Mouse (Mus musculus) lung, embryonic 15.5 days (tissue): ENCODE results near the gene Dusp7. TPM values are rescaled to one million over a fixed set of nuclear protein-coding genes. Genes with fewer than 3 reads are reported as not detected.

ENCODE experiments used
- ATAC-seq: fragments of 200-750 bp; cut with Nextera tagmentation; 2 replicates; pipeline ENCODE4 v1.8.0; 2017; ENCODE audit warnings: moderate number of reproducible peaks, borderline replicate concordance; ENCODE audit not compliant: low FRiP score, low TSS enrichment; ENCODE audit errors: extremely low read depth
- H3K27ac ChIP-seq: fragments of 300-500 bp; sonication (generic); 2 replicates; pipeline ENCODE4 v1.5.1; 2015; ENCODE audit warnings: moderate library complexity, mild to moderate bottlenecking, inconsistent platforms
- H3K27me3 ChIP-seq: fragments of 300-500 bp; sonication (generic); 2 replicates; pipeline ENCODE4 v1.6.1; 2015; ENCODE audit warnings: inconsistent platforms
- H3K36me3 ChIP-seq: fragments of 300-500 bp; sonication (generic); 2 replicates; pipeline ENCODE4 v1.6.1; 2015; ENCODE audit warnings: inconsistent platforms
- H3K4me1 ChIP-seq: fragments of 300-500 bp; sonication (generic); 2 replicates; pipeline ENCODE4 v1.6.1; 2015; ENCODE audit warnings: inconsistent platforms
- H3K4me2 ChIP-seq: fragments of 300-500 bp; sonication (generic); 2 replicates; pipeline ENCODE4 v1.6.1; 2015; ENCODE audit warnings: inconsistent platforms, mild to moderate bottlenecking, moderate library complexity
- H3K4me3 ChIP-seq: fragments of 300-500 bp; sonication (generic); 2 replicates; pipeline ENCODE4 v1.5.1; 2015; ENCODE audit warnings: mild to moderate bottlenecking, inconsistent platforms
- H3K9ac ChIP-seq: fragments of 300-500 bp; sonication (generic); 2 replicates; pipeline ENCODE4 v1.6.1; 2015; ENCODE audit warnings: inconsistent platforms
- H3K9me3 ChIP-seq: fragments of 300-500 bp; sonication (generic); 2 replicates; pipeline ENCODE4 v1.6.1; 2016; ENCODE audit warnings: inconsistent platforms
- WGBS: fragments of 180-500 bp; shearing (Covaris S2); methylation state at CpG from one replicate; pipeline ENCODE4 v1.1.7; 2015; 5-methylcytosine and 5-hydroxymethylcytosine counted together
- polyA plus RNA-seq: library from polyadenylated mRNA; unstranded; fragments of >200 nt; fragmentation: Nextera tagmentation; extraction: Ambion mirVana; gene quantifications from 2 replicates; pipeline ENCODE4 v1.2.1, GENCODE M21; 2015

Dusp7 gene
- polyA plus RNA-seq, 1 experiment from 2014 or later, result 16.5 TPM

- H3K4me2 ChIP-seq, result no peak overlapping the region
- no peaks in the 10 kb centered on the region for H3K36me3 ChIP-seq
- H3K4me3 ChIP-seq, result no peak overlapping the region
- no peak overlapping the region for H3K27ac ChIP-seq
- H3K9ac ChIP-seq, result no peak overlapping the region
- H3K4me1 ChIP-seq, result peaks cover 13% of the 10 kb centered on the region; the same call in 1 of the 2 replicates
- no peaks in the 10 kb centered on the region for H3K9me3 ChIP-seq
- no peaks in the 10 kb centered on the region for H3K27me3 ChIP-seq
- 47% methylated on average over 11 of the region's 11 CpGs for WGBS
- ATAC-seq, result 0 out of 2 replicates have a peak, but pooled peaks have one; percentile 15
Measured at GRCm38 (mm10) chr9:106394649-106395602, 26.5 kb downstream of the Dusp7 start.

GRCm38 (mm10) chr9:106397733-106398132 lies 29.3 kb downstream of the Dusp7 start:
- H3K9ac ChIP-seq, result no peak overlapping the region
- no peak for ATAC-seq
- H3K4me1 ChIP-seq, result peaks cover 11% of the 10 kb centered on the region; the same call in 1 of the 2 replicates
- no peaks in the 10 kb centered on the region for H3K9me3 ChIP-seq
- no peaks in the 10 kb centered on the region for H3K36me3 ChIP-seq
- H3K27me3 ChIP-seq, result no peaks in the 10 kb centered on the region
- no peak overlapping the region for H3K27ac ChIP-seq
- 52% methylated on average over 4 of the region's 4 CpGs for WGBS
- no peak overlapping the region for H3K4me2 ChIP-seq
- no peak overlapping the region for H3K4me3 ChIP-seq

GRCm38 (mm10) chr9:106398667-106399311 lies 30.4 kb downstream of the Dusp7 start:
- H3K27ac ChIP-seq, result no peak overlapping the region
- H3K27me3 ChIP-seq, result no peaks in the 10 kb centered on the region
- no peak overlapping the region for H3K4me2 ChIP-seq
- H3K36me3 ChIP-seq, result no peaks in the 10 kb centered on the region
- 53% methylated on average over 9 of the region's 9 CpGs for WGBS
- no peaks in the 10 kb centered on the region for H3K9me3 ChIP-seq
- no peak overlapping the region for H3K9ac ChIP-seq
- no peak for ATAC-seq
- H3K4me3 ChIP-seq, result no peak overlapping the region
- H3K4me1 ChIP-seq, result peaks cover 9% of the 10 kb centered on the region; the same call in 1 of the 2 replicates

- Histone ChIP-seq H3K27me3 (no peaks in the 10 kb centered on the region), H3K4me1 (peaks cover 5% of the 10 kb centered on the region; the same call in 1 of the 2 replicates), H3K4me3 (no peak overlapping the region), H3K9ac (no peak overlapping the region), H3K9me3 (no peaks in the 10 kb centered on the region), H3K4me2 (no peak overlapping the region), H3K27ac (no peak overlapping the region), H3K36me3 (no peaks in the 10 kb centered on the region)
- 82% methylated on average over 3 of the region's 3 CpGs for WGBS
- no peak for ATAC-seq
Measured at GRCm38 (mm10) chr9:106399808-106400207, 31.4 kb downstream of the Dusp7 start.

GRCm38 (mm10) chr9:106402149-106402548 lies 33.7 kb downstream of the Dusp7 start:
- ATAC-seq, result no peak
- H3K9ac ChIP-seq, result no peak overlapping the region
- H3K4me3 ChIP-seq, result no peak overlapping the region
- no peak overlapping the region for H3K27ac ChIP-seq
- peaks cover 26% of the 10 kb centered on the region for H3K4me1 ChIP-seq
- no peak overlapping the region for H3K4me2 ChIP-seq
- 75% methylated on average over 5 of the region's 5 CpGs for WGBS
- no peaks in the 10 kb centered on the region for H3K27me3 ChIP-seq
- no peaks in the 10 kb centered on the region for H3K36me3 ChIP-seq
- no peaks in the 10 kb centered on the region for H3K9me3 ChIP-seq

GRCm38 (mm10) chr9:106402607-106403375 lies 34.4 kb downstream of the Dusp7 start:
- H3K4me3 ChIP-seq, result no peak overlapping the region
- H3K4me1 ChIP-seq, result peaks cover 27% of the 10 kb centered on the region
- no peak for ATAC-seq
- H3K27me3 ChIP-seq, result no peaks in the 10 kb centered on the region
- H3K9me3 ChIP-seq, result no peaks in the 10 kb centered on the region
- no peak overlapping the region for H3K27ac ChIP-seq
- no peaks in the 10 kb centered on the region for H3K36me3 ChIP-seq
- H3K9ac ChIP-seq, result no peak overlapping the region
- no peak overlapping the region for H3K4me2 ChIP-seq
- 68% methylated on average over 16 of the region's 16 CpGs for WGBS

- H3K9me3 ChIP-seq, result no peaks in the 10 kb centered on the region
- peak; percentile 58; the same call in 1 of the 2 replicates for ATAC-seq
- no peak overlapping the region for H3K4me2 ChIP-seq
- no peaks in the 10 kb centered on the region for H3K36me3 ChIP-seq
- no peaks in the 10 kb centered on the region for H3K27me3 ChIP-seq
- H3K27ac ChIP-seq, result peak overlapping the region; percentile 30
- 12% methylated on average over 6 of the region's 6 CpGs for WGBS
- H3K4me1 ChIP-seq, result peaks cover 21% of the 10 kb centered on the region
- no peak overlapping the region for H3K9ac ChIP-seq
- no peak overlapping the region for H3K4me3 ChIP-seq
Measured at GRCm38 (mm10) chr9:106405275-106405674, 36.8 kb downstream of the Dusp7 start.

- ATAC-seq, result peak; percentile 60; the same call in 1 of the 2 replicates
- Histone ChIP-seq H3K4me3 (no peak overlapping the region), H3K36me3 (no peaks in the 10 kb centered on the region), H3K9ac (no peak overlapping the region), H3K27me3 (no peaks in the 10 kb centered on the region), H3K27ac (0 out of 2 replicates have a peak overlapping the region, but pooled peaks have one; percentile 42), H3K9me3 (no peaks in the 10 kb centered on the region), H3K4me2 (peak overlapping the region; percentile 10; the same call in 1 of the 2 replicates), H3K4me1 (peaks cover 21% of the 10 kb centered on the region)
- WGBS, result 27% methylated on average over 8 of the region's 8 CpGs
Measured at GRCm38 (mm10) chr9:106406443-106407078, 38.1 kb downstream of the Dusp7 start.

GRCm38 (mm10) chr9:106409096-106409495 lies 40.7 kb downstream of the Dusp7 start:
- H3K4me3 ChIP-seq, result no peak overlapping the region
- no peaks in the 10 kb centered on the region for H3K9me3 ChIP-seq
- H3K4me1 ChIP-seq, result peaks cover 21% of the 10 kb centered on the region
- WGBS, result 95% methylated on average over 4 of the region's 4 CpGs
- no peaks in the 10 kb centered on the region for H3K27me3 ChIP-seq
- H3K4me2 ChIP-seq, result no peak overlapping the region
- H3K9ac ChIP-seq, result no peak overlapping the region
- H3K27ac ChIP-seq, result no peak overlapping the region
- no peaks in the 10 kb centered on the region for H3K36me3 ChIP-seq
- no peak for ATAC-seq

- H3K27ac ChIP-seq, result no peak overlapping the region
- no peak overlapping the region for H3K9ac ChIP-seq
- H3K4me3 ChIP-seq, result no peak overlapping the region
- H3K4me2 ChIP-seq, result no peak overlapping the region
- H3K36me3 ChIP-seq, result no peaks in the 10 kb centered on the region
- WGBS, result 84% methylated on average over 2 of the region's 2 CpGs
- H3K4me1 ChIP-seq, result peaks cover 19% of the 10 kb centered on the region
- no peak for ATAC-seq
- no peaks in the 10 kb centered on the region for H3K9me3 ChIP-seq
- H3K27me3 ChIP-seq, result no peaks in the 10 kb centered on the region
Measured at GRCm38 (mm10) chr9:106410086-106410650, 41.7 kb downstream of the Dusp7 start.

- 54% methylated on average over 9 of the region's 9 CpGs for WGBS
- H3K4me1 ChIP-seq, result peaks cover 11% of the 10 kb centered on the region
- H3K4me2 ChIP-seq, result no peak overlapping the region
- ATAC-seq, result no peak
- no peak overlapping the region for H3K4me3 ChIP-seq
- no peaks in the 10 kb centered on the region for H3K36me3 ChIP-seq
- no peaks in the 10 kb centered on the region for H3K9me3 ChIP-seq
- H3K27me3 ChIP-seq, result no peaks in the 10 kb centered on the region
- H3K27ac ChIP-seq, result no peak overlapping the region
- no peak overlapping the region for H3K9ac ChIP-seq
Measured at GRCm38 (mm10) chr9:106411091-106411594, 42.7 kb downstream of the Dusp7 start.
